Mouse (Mus musculus) frontal cortex, postnatal 36 days (tissue): Measurements from ENCODE around the gene Mark1.

Source experiments
- DNase-seq, 2 experiments: peaks; one replicate each; pipeline ENCODE4 v3.0.0; 2022; ENCODE audit warnings: low spot score in 2 of 2

Gene Mark1

DNA sequence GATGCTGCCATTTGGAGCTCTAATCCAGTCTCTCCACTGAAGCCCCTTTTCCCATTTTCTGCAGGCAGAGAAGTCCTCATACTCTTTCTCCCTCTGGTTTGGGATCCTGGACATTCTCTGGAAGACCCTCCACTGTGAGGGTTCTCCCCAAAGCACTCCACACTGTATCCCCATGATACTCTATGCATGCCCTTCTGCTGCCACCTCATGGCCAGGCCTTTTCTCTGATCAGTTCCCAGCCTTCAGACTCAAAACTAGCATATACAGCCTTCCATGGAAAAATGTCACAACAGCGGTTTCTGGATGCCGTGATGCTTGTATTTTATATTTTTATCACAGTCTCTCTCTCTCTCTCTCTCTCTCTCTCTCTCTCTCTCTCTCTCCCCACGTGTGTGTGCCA is 107.4 kb downstream of the Mark1 start:
- DNase-seq = no peak

- DNase-seq = no peak
Measured at GRCm38 (mm10) chr1:184889454-184889853, 109.9 kb downstream of the Mark1 start.

GRCm38 (mm10) chr1:184886160-184886559 is 113.2 kb downstream of the Mark1 start:
- DNase-seq = no peak

DNA sequence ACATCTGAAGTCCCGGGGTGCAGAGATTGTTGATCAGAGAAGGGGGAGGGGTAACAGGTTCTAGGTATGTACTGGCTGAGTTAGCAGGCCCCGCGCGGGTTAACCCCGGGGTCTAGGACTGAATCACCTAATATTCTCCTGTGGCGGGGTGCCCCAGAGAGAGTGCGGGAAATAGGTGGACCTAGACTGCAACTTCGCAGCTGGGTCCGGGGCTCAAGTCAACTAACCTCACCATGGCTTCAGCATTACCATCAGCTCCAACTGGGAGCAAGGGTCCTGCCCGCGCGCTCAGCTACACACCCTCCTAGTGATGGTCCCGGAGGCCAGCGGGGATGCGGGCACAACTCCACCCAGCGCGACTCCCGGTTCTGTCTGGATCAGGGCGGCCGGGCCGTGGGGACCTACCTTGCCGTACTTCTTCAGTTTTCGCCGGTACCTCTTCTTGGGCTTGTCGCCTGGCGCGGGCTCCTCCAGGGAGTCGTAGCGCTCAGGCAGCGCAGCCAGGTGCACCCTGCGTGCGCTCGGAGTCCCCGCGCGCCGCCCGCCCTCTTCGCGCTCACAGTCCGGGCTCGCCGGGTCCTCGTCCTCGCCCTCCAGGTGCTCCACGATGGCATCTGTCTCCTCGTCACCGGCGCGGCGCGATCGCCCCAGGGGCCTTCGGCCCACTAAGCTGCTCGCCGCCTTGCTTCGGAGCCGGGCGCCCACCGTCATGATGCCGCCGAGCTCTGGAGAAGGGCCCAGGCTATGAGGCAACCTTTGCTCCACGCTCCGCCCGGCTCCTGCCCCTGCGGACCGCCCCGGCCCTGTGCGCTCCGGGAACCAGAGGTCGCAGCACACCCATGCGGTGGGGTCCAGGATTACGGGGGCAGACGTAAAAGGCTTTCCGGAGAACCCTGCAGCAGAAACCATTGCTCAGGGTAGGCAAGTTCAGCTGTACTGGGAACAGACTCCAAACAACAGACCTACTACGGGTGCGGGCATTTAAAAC is 116.8 kb downstream of the Mark1 start, which contains the start of gene C130074G19Rik:
Gene C130074G19Rik (minus strand): TSS at position 938 of the 988 bp plus-strand sequence.
- peak in 1 of 2 experiments; percentile 38 for DNase-seq

- DNase-seq = no peak
Measured at GRCm38 (mm10) chr1:184881861-184882260, 117.5 kb downstream of the Mark1 start.

GRCm38 (mm10) chr1:184881211-184881610 is 118.2 kb downstream of the Mark1 start:
- no peak for DNase-seq

DNA sequence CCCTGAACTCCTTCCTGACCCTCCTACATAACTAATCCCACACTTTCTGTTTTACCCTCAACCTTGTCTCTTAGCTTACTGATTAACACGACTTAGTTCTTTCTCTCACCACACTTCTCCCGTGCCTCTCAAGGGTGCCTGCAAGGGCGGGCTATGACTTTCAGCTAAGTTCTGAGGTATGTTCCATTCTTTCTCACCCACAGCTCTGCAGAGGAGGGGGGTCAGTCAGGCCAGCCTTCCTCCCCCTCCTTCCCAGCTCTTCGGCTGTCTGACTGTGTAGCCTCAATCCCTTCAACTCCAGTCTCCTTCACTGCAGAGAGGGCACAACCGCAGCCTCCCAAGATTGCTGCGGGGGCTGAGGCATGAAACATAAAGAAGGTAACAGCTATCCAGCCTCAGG is 120.5 kb downstream of the Mark1 start:
- no peak for DNase-seq

DNA sequence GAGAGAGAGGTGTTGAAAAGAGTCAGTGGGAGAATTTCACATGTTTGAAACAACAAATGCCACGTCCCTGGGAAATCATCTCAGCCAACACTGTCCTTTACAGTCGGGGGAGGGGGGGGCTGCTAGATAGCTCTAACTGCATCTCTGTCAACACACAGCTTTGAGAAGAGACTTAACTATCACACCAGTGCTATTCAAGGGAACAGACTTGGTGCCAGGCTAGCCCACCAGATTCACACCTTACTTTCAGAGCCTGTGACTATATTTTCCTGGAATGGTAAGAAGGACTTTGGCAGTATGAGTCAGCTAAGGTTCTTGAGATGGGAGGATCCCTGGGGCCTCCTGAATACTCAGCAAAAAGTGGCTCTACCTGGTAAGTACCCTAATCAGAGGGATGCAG is 122.1 kb downstream of the Mark1 start:
- DNase-seq = peak in 1 of 2 experiments; percentile 81

- no peak for DNase-seq
Measured at GRCm38 (mm10) chr1:184873910-184874309, 125.5 kb downstream of the Mark1 start.

GRCm38 (mm10) chr1:184872069-184872819 is 127.1 kb downstream of the Mark1 start:
- DNase-seq = no peak

DNA sequence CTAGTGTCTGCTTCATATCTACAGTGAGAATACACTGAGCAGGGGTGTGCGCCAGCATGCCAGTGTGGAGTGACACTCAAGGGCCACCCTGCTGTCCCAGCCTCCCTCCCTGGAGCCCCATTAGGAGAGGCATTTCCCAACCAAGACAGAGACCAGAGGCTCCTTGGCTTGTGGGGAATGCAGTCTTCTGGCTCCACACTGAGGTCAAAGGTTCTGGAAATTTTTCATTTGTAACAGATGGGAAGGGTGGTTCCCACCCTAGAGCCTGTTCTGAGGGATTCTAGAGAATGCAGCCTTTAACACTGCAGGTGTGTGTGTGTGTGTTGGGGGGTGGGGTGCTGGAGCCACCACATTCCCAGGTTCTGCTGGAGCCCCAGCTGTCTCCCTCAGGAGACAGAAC is 127.9 kb downstream of the Mark1 start:
- DNase-seq = no peak

- no peak for DNase-seq
Measured at GRCm38 (mm10) chr1:184870646-184871385, 128.6 kb downstream of the Mark1 start.

DNA sequence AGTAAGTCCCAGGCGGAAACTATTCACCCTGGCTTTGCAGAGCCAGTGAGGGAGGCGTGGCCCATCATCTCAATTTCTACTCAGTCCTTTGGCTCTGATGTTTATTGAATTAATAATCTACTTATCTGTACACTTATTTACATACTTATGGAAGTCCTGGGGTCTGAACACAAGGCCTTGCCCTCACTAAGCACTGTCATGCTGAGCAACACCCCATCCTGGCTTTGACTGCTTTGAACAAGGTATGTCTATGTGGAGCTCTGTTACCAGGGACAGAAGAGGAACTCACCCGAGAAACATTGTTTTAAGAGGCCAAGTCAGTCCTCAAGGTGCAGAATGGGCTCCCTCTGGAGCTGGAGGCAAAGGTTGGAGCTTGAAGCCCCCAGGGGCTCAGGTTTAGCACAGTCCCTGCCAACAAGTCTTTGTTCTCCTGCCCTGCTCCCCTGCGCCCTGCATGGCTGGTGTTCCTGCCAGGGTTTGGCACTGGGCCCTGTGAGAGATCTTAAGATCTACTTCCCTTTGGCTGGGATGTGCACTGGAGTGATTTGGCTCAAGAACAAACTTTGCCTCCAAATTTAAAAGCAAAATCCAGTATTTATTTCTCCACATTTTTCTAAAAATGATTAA is 129.3 kb downstream of the Mark1 start:
- no peak for DNase-seq

DNA sequence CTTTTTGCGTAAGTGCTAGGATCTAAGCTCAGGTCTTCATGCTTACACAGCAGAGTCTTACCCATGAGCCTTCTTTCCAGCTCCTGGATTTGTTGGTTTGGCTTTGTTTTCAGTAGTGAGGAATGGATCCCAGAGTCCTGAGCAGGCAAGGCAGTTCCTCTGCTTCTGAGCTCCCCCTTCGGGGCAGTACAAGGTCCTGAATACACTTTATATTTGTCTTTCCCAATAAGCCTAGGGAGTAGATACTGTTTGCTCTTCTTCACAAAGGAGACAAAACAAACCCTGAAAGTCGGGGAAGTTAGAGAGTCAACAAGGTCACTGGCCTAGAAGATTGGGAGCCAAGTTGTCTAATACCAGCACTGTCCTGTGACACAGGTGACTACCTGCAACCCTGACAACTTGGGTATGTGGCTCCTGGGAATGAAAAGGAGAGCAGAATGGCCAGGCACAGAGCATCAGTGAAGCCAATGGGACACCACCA is 131.7 kb downstream of the Mark1 start:
- DNase-seq = no peak

- DNase-seq = no peak
Measured at GRCm38 (mm10) chr1:184864381-184864801, 135.0 kb downstream of the Mark1 start.

DNA sequence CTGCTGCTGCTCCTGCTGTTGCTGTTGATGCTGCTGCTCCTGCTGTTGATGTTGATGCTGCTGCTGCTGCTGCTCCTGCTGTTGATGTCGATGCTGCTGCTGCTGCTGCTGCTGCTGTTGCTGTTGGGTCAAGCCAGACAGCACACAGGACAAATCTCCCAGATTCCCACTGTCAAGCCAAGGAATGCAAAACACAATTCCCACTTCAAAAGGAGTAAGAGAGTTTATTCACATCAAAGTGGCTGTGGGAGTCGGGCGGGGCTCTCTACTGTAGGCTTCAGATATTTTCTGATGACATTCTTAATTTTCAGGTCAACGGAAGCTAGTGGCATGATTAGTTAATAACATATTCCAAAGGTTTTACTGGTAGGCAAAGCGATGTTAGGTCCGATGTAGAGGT is 136.7 kb downstream of the Mark1 start:
- DNase-seq = no peak

DNA sequence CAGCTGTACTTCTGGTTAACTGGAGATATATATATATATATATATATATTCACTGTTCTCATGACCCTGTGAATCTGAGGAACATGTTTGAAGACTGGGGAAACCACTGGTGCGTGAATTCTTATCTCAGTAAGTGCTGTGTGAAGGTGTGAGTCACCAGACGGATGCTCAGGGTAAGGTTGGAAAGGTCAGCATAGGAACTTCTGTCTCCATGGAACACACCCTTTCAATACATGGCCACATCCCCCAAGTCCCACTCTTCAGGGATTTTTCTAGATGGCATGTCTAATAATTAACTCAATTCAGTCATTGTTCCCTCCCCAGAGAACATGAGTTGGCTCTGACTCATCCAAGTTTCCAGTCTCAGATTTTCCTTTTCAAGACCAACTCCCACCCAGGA is 137.8 kb downstream of the Mark1 start:
- no peak for DNase-seq

GRCm38 (mm10) chr1:184860276-184860675 is 139.1 kb downstream of the Mark1 start:
- DNase-seq = no peak

GRCm38 (mm10) chr1:184858253-184858652 is 141.1 kb downstream of the Mark1 start:
- no peak for DNase-seq

GRCm38 (mm10) chr1:184857216-184857615 is 142.2 kb downstream of the Mark1 start:
- DNase-seq = peak; percentile 28 to 41

DNA sequence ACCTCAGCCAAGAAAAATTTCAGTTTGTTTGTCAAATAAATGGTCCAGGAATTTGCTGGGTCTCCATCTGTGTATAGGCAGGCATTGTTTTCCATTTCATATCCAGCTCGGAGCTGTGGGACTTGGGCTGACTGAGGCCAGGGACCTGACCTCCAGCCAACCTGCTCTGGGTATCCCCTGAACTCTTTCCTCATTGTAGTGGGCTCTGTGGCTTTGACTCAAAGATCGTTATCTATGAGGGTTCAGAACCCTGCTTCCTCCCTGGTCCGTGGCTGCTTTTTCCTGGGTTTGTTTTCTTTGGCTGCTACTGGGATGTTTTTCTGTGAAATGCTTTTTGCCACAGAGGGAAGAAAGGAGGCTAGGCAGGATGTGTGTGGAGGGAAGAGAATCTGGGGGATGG is 145.4 kb downstream of the Mark1 start:
- DNase-seq = no peak
